Mouse (Mus musculus): ENCODE results near the gene Tmco1. TPM values are rescaled to one million over a fixed set of nuclear protein-coding genes. Genes with fewer than 3 reads are reported as not detected.
A peak's percentile ranks its signal among the peaks of the same experiment; 100 is the strongest.

Gene Tmco1
- total RNA-seq, 1 experiment, result 155 TPM

- no peak overlapping the region for H3K4me3 ChIP-seq (ENCODE audit: insufficient read depth in 1 of 2, low read depth in 1 of 2, low read length in 2 of 2, poor library complexity in 1 of 2, severe bottlenecking in 1 of 2)
- no peak overlapping the region for H3K27ac ChIP-seq (ENCODE audit: insufficient read depth, low read depth, low read length, poor library complexity, severe bottlenecking)
- TF ChIP-seq ZC3H11A (IDR thresholded peaks at IDR 0.05; ENCODE audit: borderline replicate concordance, low read depth, low read length), result no peak
- TF ChIP-seq ZNF384 (IDR thresholded peaks at IDR 0.05; ENCODE audit: low read depth, low read length), result no peak
- no peak for TF ChIP-seq MAFK (IDR thresholded peaks at IDR 0.05; ENCODE audit: insufficient read depth, low read depth, low read length)
- no peak for TF ChIP-seq CHD2 (IDR thresholded peaks at IDR 0.05; ENCODE audit: low read depth, low read length)
- TF ChIP-seq HCFC1 (IDR thresholded peaks at IDR 0.05; ENCODE audit: borderline replicate concordance, insufficient read depth, low read length), result no peak
- peaks cover 17% of the 10 kb centered on the region for H3K36me3 ChIP-seq (ENCODE audit: control insufficient read depth, insufficient read depth, low read length, poor library complexity, severe bottlenecking)
- DNase-seq (ENCODE audit: low read depth, low spot score), result no peak
- no peaks in the 10 kb centered on the region for H3K4me1 ChIP-seq (ENCODE audit: control insufficient read depth in 2 of 2, insufficient read depth in 2 of 2, low read length in 2 of 2, poor library complexity in 1 of 2)
- H3K9me3 ChIP-seq (ENCODE audit: control insufficient read depth, insufficient read depth, low read depth, low read length), result no peaks in the 10 kb centered on the region
- H3K9ac ChIP-seq (ENCODE audit: insufficient read depth, low read depth, low read length, poor library complexity, severe bottlenecking), result no peak overlapping the region
- in situ Hi-C loops (cut with MboI; ENCODE audit: low sequenced_read_pairs in 2 of 2, unreplicated experiment in 2 of 2), result no loop called here
Observed at GRCm38 (mm10) chr1:167368018-167368417, 59.8 kb downstream of the Tmco1 start.

GRCm38 (mm10) chr1:167368513-167368912 lies 60.3 kb downstream of the Tmco1 start:
- TF ChIP-seq ZC3H11A (IDR thresholded peaks at IDR 0.05; ENCODE audit: borderline replicate concordance, low read depth, low read length) (no peak), HCFC1 (IDR thresholded peaks at IDR 0.05; ENCODE audit: borderline replicate concordance, insufficient read depth, low read length) (no peak), MAFK (IDR thresholded peaks at IDR 0.05; ENCODE audit: insufficient read depth, low read depth, low read length) (no peak), ZNF384 (IDR thresholded peaks at IDR 0.05; ENCODE audit: low read depth, low read length) (no peak), CHD2 (IDR thresholded peaks at IDR 0.05; ENCODE audit: low read depth, low read length) (no peak)
- no peak overlapping the region for H3K9ac ChIP-seq (ENCODE audit: insufficient read depth, low read depth, low read length, poor library complexity, severe bottlenecking)
- no peaks in the 10 kb centered on the region for H3K9me3 ChIP-seq (ENCODE audit: control insufficient read depth, insufficient read depth, low read depth, low read length)
- no peak overlapping the region for H3K4me3 ChIP-seq (ENCODE audit: insufficient read depth in 1 of 2, low read depth in 1 of 2, low read length in 2 of 2, poor library complexity in 1 of 2, severe bottlenecking in 1 of 2)
- peaks cover 17% of the 10 kb centered on the region for H3K36me3 ChIP-seq (ENCODE audit: control insufficient read depth, insufficient read depth, low read length, poor library complexity, severe bottlenecking)
- in situ Hi-C loops (cut with MboI; ENCODE audit: low sequenced_read_pairs in 2 of 2, unreplicated experiment in 2 of 2), result no loop called here
- DNase-seq (ENCODE audit: low read depth, low spot score), result no peak
- H3K4me1 ChIP-seq (ENCODE audit: control insufficient read depth in 2 of 2, insufficient read depth in 2 of 2, low read length in 2 of 2, poor library complexity in 1 of 2), result no peaks in the 10 kb centered on the region; a peak in 1 of 4 replicates
- no peak overlapping the region for H3K27ac ChIP-seq (ENCODE audit: insufficient read depth, low read depth, low read length, poor library complexity, severe bottlenecking)

- in situ Hi-C loops (cut with MboI; ENCODE audit: low sequenced_read_pairs in 2 of 2, unreplicated experiment in 2 of 2), result no loop called here
- Histone ChIP-seq H3K36me3 (ENCODE audit: control insufficient read depth, insufficient read depth, low read length, poor library complexity, severe bottlenecking) (peaks cover 15% of the 10 kb centered on the region), H3K27ac (ENCODE audit: insufficient read depth, low read depth, low read length, poor library complexity, severe bottlenecking) (no peak overlapping the region), H3K4me1 (ENCODE audit: control insufficient read depth in 2 of 2, insufficient read depth in 2 of 2, low read length in 2 of 2, poor library complexity in 1 of 2) (peaks cover 2 to 9% of the 10 kb centered on the region in 2 experiments; a peak in 1 of 4 replicates), H3K9me3 (ENCODE audit: control insufficient read depth, insufficient read depth, low read depth, low read length) (no peaks in the 10 kb centered on the region), H3K9ac (ENCODE audit: insufficient read depth, low read depth, low read length, poor library complexity, severe bottlenecking) (no peak overlapping the region), H3K4me3 (ENCODE audit: insufficient read depth in 1 of 2, low read depth in 1 of 2, low read length in 2 of 2, poor library complexity in 1 of 2, severe bottlenecking in 1 of 2) (no peak overlapping the region)
- DNase-seq (ENCODE audit: low read depth, low spot score), result peak; percentile 94
- TF ChIP-seq ZNF384 (IDR thresholded peaks at IDR 0.05; ENCODE audit: low read depth, low read length), result no peak
- TF ChIP-seq MAFK (IDR thresholded peaks at IDR 0.05; ENCODE audit: insufficient read depth, low read depth, low read length), result peak; percentile 37; the same call in 1 of the 2 replicates
- peak; percentile 88 for TF ChIP-seq ZC3H11A (IDR thresholded peaks at IDR 0.05; ENCODE audit: borderline replicate concordance, low read depth, low read length)
- no peak for TF ChIP-seq CHD2 (IDR thresholded peaks at IDR 0.05; ENCODE audit: low read depth, low read length)
- TF ChIP-seq HCFC1 (IDR thresholded peaks at IDR 0.05; ENCODE audit: borderline replicate concordance, insufficient read depth, low read length), result 0 out of 2 replicates have a peak, but pooled peaks have one; percentile 22
Observed at GRCm38 (mm10) chr1:167369905-167370304, 61.7 kb downstream of the Tmco1 start.

- H3K36me3 ChIP-seq (ENCODE audit: control insufficient read depth, insufficient read depth, low read length, poor library complexity, severe bottlenecking), result no peaks in the 10 kb centered on the region; the same call in 1 of the 2 replicates
- peak; percentile 73 for TF ChIP-seq MAFK (IDR thresholded peaks at IDR 0.05; ENCODE audit: insufficient read depth, low read depth, low read length)
- no peak for TF ChIP-seq ZC3H11A (IDR thresholded peaks at IDR 0.05; ENCODE audit: borderline replicate concordance, low read depth, low read length)
- no peak for DNase-seq (ENCODE audit: low read depth, low spot score)
- H3K4me1 ChIP-seq (ENCODE audit: control insufficient read depth in 2 of 2, insufficient read depth in 2 of 2, low read length in 2 of 2, poor library complexity in 1 of 2), result peaks cover 2 to 10% of the 10 kb centered on the region in 2 experiments; a peak in 1 of 4 replicates
- in situ Hi-C loops (cut with MboI; ENCODE audit: low sequenced_read_pairs in 2 of 2, unreplicated experiment in 2 of 2), result no loop called here
- no peaks in the 10 kb centered on the region for H3K9me3 ChIP-seq (ENCODE audit: control insufficient read depth, insufficient read depth, low read depth, low read length)
- no peak overlapping the region for H3K4me3 ChIP-seq (ENCODE audit: insufficient read depth in 1 of 2, low read depth in 1 of 2, low read length in 2 of 2, poor library complexity in 1 of 2, severe bottlenecking in 1 of 2)
- no peak overlapping the region for H3K27ac ChIP-seq (ENCODE audit: insufficient read depth, low read depth, low read length, poor library complexity, severe bottlenecking)
- no peak overlapping the region for H3K9ac ChIP-seq (ENCODE audit: insufficient read depth, low read depth, low read length, poor library complexity, severe bottlenecking)
Observed at GRCm38 (mm10) chr1:167372739-167373138, 64.6 kb downstream of the Tmco1 start.
